Mouse (Mus musculus): Measurements from ENCODE around the gene Nfia.

The Nfia gene

GRCm38 (mm10) chr4:97837724-97838123 lies 65.2 kb downstream of the Nfia start:
- no peak for DNase-seq (ENCODE audit: extremely low read depth, low read depth)

- no peak for DNase-seq (ENCODE audit: extremely low read depth, low read depth)
Measured at GRCm38 (mm10) chr4:97838651-97839050, 66.1 kb downstream of the Nfia start.

GRCm38 (mm10) chr4:97839406-97840101 lies 67.0 kb downstream of the Nfia start:
- peak; percentile 69 for DNase-seq (ENCODE audit: extremely low read depth, low read depth)

GRCm38 (mm10) chr4:97840227-97841062 lies 67.9 kb downstream of the Nfia start:
- no peak for DNase-seq (ENCODE audit: extremely low read depth, low read depth)

- no peak for DNase-seq (ENCODE audit: extremely low read depth, low read depth)
Measured at GRCm38 (mm10) chr4:97841063-97841595, 68.6 kb downstream of the Nfia start.

- no peak for DNase-seq (ENCODE audit: extremely low read depth, low read depth)
Measured at GRCm38 (mm10) chr4:97841745-97842144, 69.2 kb downstream of the Nfia start.

- DNase-seq (ENCODE audit: extremely low read depth, low read depth), result no peak
Measured at GRCm38 (mm10) chr4:97843981-97844690, 71.6 kb downstream of the Nfia start.

GRCm38 (mm10) chr4:97844899-97845298 lies 72.4 kb downstream of the Nfia start:
- no peak for DNase-seq (ENCODE audit: extremely low read depth, low read depth)

GRCm38 (mm10) chr4:97847653-97848052 lies 75.1 kb downstream of the Nfia start:
- DNase-seq (ENCODE audit: extremely low read depth, low read depth), result no peak

- no peak for DNase-seq (ENCODE audit: extremely low read depth, low read depth)
Measured at GRCm38 (mm10) chr4:97850991-97851390, 78.5 kb downstream of the Nfia start.

- no peak for DNase-seq (ENCODE audit: extremely low read depth, low read depth)
Measured at GRCm38 (mm10) chr4:97851698-97852097, 79.2 kb downstream of the Nfia start.

GRCm38 (mm10) chr4:97852626-97853025 lies 80.1 kb downstream of the Nfia start:
- no peak for DNase-seq (ENCODE audit: extremely low read depth, low read depth)

GRCm38 (mm10) chr4:97854779-97855178 lies 82.2 kb downstream of the Nfia start:
- no peak for DNase-seq (ENCODE audit: extremely low read depth, low read depth)

- no peak for DNase-seq (ENCODE audit: extremely low read depth, low read depth)
Measured at GRCm38 (mm10) chr4:97855712-97856420, 83.3 kb downstream of the Nfia start.

- no peak for DNase-seq (ENCODE audit: extremely low read depth, low read depth)
Measured at GRCm38 (mm10) chr4:97857549-97857948, 85.0 kb downstream of the Nfia start.

GRCm38 (mm10) chr4:97859431-97859830 lies 86.9 kb downstream of the Nfia start:
- DNase-seq (ENCODE audit: extremely low read depth, low read depth), result no peak

GRCm38 (mm10) chr4:97860376-97860775 lies 87.8 kb downstream of the Nfia start:
- no peak for DNase-seq (ENCODE audit: extremely low read depth, low read depth)

- DNase-seq (ENCODE audit: extremely low read depth, low read depth), result no peak
Measured at GRCm38 (mm10) chr4:97860791-97861344, 88.3 kb downstream of the Nfia start.

GRCm38 (mm10) chr4:97862379-97862778 lies 89.8 kb downstream of the Nfia start:
- no peak for DNase-seq (ENCODE audit: extremely low read depth, low read depth)

- DNase-seq (ENCODE audit: extremely low read depth, low read depth), result no peak
Measured at GRCm38 (mm10) chr4:97864276-97864675, 91.7 kb downstream of the Nfia start.
